In genomic region chr5:144988340-144989060, GRCm38 (mm10) we compare ENCODE assay signal across 9 mouse cellular contexts. TPM values are rescaled to one million over a fixed set of nuclear protein-coding genes. Genes with fewer than 3 reads are reported as not detected.
DNase-seq lines count a peak whose midpoint lies in the region; ATAC-seq and TF ChIP-seq lines count a peak whose summit lies in the region.
"Had no signal": no experiment of that assay in that cellular context is flagged by ENCODE, and none has a peak within 500 bp of the region (broad histone marks: within the 10 kb centered on the region; RNA-seq: fewer than 3 reads in every experiment).

No protein-coding gene starts in this region.

- ATAC-seq in neural tube, embryonic 13.5 days (ENCODE audit: low read depth), result peak; percentile 63; the same call in 1 of the 2 replicates

- no peaks in the 10 kb centered on the region for H3K36me3 ChIP-seq in kidney, adult 2 months (ENCODE audit: control insufficient read depth, insufficient read depth, low read length)
- no peaks in the 10 kb centered on the region for H3K36me3 ChIP-seq in neural tube, embryonic 13.5 days

- no peaks in the 10 kb centered on the region for H3K27me3 ChIP-seq in kidney, adult 2 months (replicated peaks; ENCODE audit: control insufficient read depth, insufficient read depth, low read length)
- no peaks in the 10 kb centered on the region for H3K27me3 ChIP-seq in neural tube, embryonic 13.5 days

- H3K27ac ChIP-seq in kidney, adult 2 months (ENCODE audit: insufficient read depth, low read depth, low read length), result no peak overlapping the region
- H3K27ac ChIP-seq in neural tube, embryonic 13.5 days (replicated peaks), result no peak overlapping the region

- no peak for TF ChIP-seq POLR2A in kidney, adult 2 months (IDR thresholded peaks at IDR 0.05; ENCODE audit: low read depth, low read length)

- TF ChIP-seq CTCF in kidney, adult 2 months (conservative IDR thresholded peaks at IDR 0.05; ENCODE audit: insufficient read depth, insufficient read length, low read depth, low read length), result peak; percentile 76

- WGBS in kidney, adult 2 months, result 46% methylated on average over 9 of the region's 9 CpGs
- 63% methylated on average over 9 of the region's 9 CpGs for WGBS in neural tube, embryonic 13.5 days

- H3K4me1 ChIP-seq in kidney, adult 2 months (ENCODE audit: control insufficient read depth, insufficient read depth, low read length), result no peaks in the 10 kb centered on the region
- no peaks in the 10 kb centered on the region for H3K4me1 ChIP-seq in neural tube, embryonic 13.5 days (replicated peaks)

- intact Hi-C loops in left cerebral cortex, postnatal 4 days (cut with DNase I), result loop anchor here (5.0 kb wide), 1 partner anchor 111 kb away; no protein-coding TSS in a partner anchor

- no peak overlapping the region for H3K4me2 ChIP-seq in neural tube, embryonic 13.5 days

- H3K9ac ChIP-seq in neural tube, embryonic 13.5 days, result no peak overlapping the region

- no peak overlapping the region for H3K4me3 ChIP-seq in kidney, adult 2 months (ENCODE audit: insufficient read depth, low read depth, low read length)
- H3K4me3 ChIP-seq in neural tube, embryonic 13.5 days, result no peak overlapping the region

- peak; percentile 7 for DNase-seq in thymus, postnatal 14 days
- DNase-seq in thymus, postnatal 36 days, result no peak
- DNase-seq in cerebellum, adult 18-20 months, result peak; percentile 43 to 53
- peak; percentile 16 to 38 for DNase-seq in frontal cortex, postnatal 14 days (ENCODE audit: low spot score in 2 of 2)
- DNase-seq in kidney, adult 2 months, result peak; percentile 66
- peak; percentile 14 for DNase-seq in left cerebral cortex, postnatal 4 days
- no peak for DNase-seq in c-Kit-positive CD71-positive TER-119-positive erythroid progenitor cells, embryonic 14.5 days (ENCODE audit: low spot score)

- no peaks in the 10 kb centered on the region for H3K9me3 ChIP-seq in neural tube, embryonic 13.5 days

RNA-seq across cellular contexts. Expression of gene Smurf1, which starts 22.9 kb away (rescaled TPM):
- polyA plus RNA-seq in kidney, adult 2 months (2012; rRNA removed), result 14.4 and 16.1 TPM in 2 replicates
- total RNA-seq in left cerebral cortex, postnatal 4 days (2021), result 10 to 100 TPM; 59.3 to 60.2 TPM
- polyA plus RNA-seq in neural tube, embryonic 13.5 days (2015; fragmentation: Nextera tagmentation; extraction: Ambion mirVana), result 25.3 and 25.8 TPM in 2 replicates

RNA-seq across cellular contexts. Expression of gene Gm4871, which starts 44.1 kb away (rescaled TPM):
- not detected in 2 replicates for polyA plus RNA-seq in kidney, adult 2 months (2012; rRNA removed)
- not detected for total RNA-seq in left cerebral cortex, postnatal 4 days (2021)
- polyA plus RNA-seq in neural tube, embryonic 13.5 days (2015; fragmentation: Nextera tagmentation; extraction: Ambion mirVana), result not detected in 2 replicates
- total RNA-seq: gastrocnemius, postnatal 4 days had no signal

RNA-seq across cellular contexts. Expression of gene 1700018F24Rik, which starts 54.3 kb away (rescaled TPM):
- polyA plus RNA-seq in kidney, adult 2 months (2012; rRNA removed), result not detected in 2 replicates
- total RNA-seq in left cerebral cortex, postnatal 4 days (2021), result not detected
- polyA plus RNA-seq in neural tube, embryonic 13.5 days (2015; fragmentation: Nextera tagmentation; extraction: Ambion mirVana), result not detected in 2 replicates
- total RNA-seq: gastrocnemius, postnatal 4 days had no signal

Comparison
In these comparisons a context has a peak if more than half of its experiments do, and no peak if none do; other contexts are left out.
1. DNase-seq: peak in thymus, postnatal 14 days (single experiment), cerebellum, adult 18-20 months (2 of 2), frontal cortex, postnatal 14 days (2 of 2), kidney, adult 2 months (single experiment) and left cerebral cortex, postnatal 4 days (single experiment); none in thymus, postnatal 36 days (0 of 2) and c-Kit-positive CD71-positive TER-119-positive erythroid progenitor cells, embryonic 14.5 days (single experiment).